Mouse (Mus musculus) kidney, postnatal 36 days (tissue): ENCODE measurements around the gene Eomes.
A peak's percentile ranks its signal among the peaks of the same experiment; 100 is the strongest.

Source experiments
- DNase-seq, 2 experiments: peaks; one replicate each; pipeline ENCODE4 v3.0.0; 2021 to 2022; ENCODE audit warnings: mixed read lengths in 2 of 2

Eomes gene

DNA sequence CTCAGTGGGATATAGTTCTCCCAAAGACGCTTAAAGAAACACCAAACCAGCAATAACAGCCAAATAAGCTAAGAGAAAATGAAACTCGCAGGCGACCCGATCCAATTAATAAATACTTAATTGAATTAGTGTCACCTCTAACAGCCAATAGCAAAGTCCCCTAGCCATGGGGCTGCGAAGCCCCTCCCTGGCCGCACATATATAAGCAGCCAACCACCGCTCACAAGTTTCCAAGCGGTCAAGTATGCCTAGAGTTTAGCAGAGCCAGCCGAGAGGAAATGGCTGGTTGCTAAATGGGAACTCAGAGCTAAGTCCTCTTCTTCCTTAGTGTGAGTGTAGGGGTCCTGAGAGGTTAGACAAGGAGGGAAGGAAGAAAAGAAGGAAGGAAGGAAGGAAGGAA is at the start of gene Eomes:
Gene Eomes, plus strand, starts transcription at position 252 of the 400 bp plus-strand sequence.
- DNase-seq = no peak

DNA sequence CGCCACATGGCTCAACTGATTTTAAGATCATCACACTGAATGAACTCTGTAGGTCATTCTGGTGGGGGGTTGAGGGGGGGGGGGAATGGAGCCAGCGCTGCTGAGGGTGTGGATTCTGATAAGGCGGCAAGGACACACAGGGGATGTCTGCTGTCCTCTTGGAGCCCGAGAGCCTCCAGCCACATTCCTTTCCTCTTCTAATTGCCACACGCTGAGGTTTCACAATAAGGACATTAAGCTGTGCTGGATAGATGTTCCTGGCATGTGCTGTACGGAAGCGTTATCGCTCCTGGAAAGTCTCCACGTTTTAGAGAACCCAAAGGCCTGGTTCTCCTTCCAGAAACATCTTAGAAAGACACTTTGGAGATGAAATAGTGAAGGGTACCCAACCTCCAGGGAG is 33.2 kb upstream of the Eomes start:
- no peak for DNase-seq

DNA sequence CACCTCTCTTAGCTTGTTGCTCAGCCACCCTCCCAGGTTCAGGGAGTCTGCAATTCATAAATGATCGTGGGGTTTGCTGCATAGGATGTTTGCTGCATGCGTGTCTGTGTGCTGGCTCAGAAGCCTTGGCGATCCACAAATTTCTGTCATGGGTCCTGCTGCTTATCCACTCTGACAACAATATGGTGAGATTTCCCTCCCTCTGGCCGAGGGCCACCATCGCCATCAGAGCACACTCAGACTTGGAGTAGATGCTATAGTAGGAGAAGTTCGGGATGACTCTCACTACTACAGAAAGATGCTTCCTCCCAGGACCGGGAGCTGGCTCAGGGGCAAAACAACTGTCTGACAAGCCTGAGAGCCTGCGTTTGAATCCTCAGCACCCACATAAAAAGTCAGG is 28.7 kb upstream of the Eomes start:
- no peak for DNase-seq

DNA sequence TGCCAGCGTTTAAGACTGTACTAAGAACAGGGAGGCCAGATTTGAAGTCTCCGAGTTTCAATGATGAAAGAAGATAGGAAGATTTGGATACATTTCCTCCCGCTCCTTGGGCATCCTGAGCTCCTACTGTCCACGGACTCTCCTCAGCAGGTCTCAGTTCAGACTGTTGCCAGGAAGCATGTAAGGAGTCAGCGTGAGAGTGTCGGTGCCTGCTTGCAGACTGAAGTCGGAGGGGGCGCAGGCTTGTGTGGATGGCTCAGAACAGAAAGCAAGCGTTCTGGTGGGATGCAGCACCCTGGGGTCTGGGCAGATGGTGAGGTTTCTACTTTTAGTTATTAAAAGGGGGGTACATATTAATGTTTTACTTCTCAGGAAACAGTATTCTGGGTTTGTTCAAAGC is 24.6 kb upstream of the Eomes start:
- peak in 1 of 2 experiments; percentile 11 for DNase-seq

DNA sequence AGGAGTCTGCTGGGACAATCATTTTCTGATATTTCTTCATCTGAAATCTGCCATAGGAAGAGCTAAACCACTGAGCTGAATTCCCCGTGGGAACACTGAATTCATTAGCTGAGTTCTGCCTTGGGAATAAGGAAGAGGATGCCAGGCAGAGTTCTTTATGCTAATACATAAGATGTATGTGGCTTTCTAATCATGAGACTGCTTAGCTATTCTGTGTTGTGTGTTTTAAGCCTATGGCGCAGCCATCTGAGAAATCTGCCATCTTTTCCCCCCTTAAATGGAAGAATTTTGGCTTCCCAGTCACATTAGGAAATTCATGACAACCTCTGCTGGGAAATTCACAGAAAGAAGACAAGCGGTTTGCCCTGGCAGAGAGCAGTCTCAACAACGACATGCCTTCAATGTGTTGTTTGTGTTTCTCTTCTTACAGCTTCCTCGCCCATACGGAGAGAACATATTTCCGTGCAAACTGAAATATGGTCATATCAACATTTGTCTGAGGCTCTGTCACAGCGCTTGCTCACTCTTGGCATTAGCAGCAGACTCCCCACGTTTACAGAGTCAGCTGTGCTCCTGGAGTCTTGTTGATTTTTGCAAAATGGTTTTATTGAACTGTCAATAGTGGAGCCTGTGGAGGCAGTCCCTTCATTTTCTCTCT is 22.7 kb upstream of the Eomes start:
- no peak for DNase-seq

DNA sequence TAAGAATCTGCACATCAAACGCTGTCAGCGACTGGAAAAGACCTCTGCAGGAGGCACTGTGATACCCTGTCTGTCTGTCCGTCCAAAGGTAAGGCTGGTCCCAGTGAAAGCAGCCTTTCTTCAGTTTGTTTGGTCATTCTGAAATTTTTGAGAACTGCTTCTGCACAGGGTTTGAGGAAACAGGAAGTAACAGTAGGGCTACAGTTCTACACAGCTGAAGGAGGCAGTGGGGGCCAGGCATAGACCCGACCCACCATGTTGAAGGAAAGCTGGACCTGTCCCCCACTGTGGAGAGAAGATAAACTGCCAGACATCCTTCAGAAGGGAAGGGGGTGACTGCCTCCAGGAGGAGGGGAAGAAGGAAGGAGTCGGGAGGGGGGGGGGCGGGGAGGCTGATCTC is 21.6 kb upstream of the Eomes start:
- DNase-seq = no peak

DNA sequence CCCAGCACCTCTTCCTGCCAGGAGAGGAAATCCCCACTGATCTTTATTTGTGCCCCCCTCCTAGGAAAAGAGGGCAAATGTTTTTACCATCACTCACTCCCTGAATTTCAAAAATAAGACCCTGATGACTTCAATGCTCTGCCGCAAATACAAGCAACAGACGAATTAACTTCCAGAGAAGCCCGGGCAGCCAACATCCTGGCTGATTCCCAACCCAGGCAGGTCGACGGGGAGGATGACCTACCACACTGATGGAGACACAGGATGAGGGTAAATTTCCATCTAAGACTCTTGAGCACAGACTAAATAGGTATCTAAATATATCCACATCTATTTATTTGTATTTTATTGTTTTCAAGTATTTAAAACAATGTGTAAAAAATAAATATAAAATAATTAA is 20.0 kb upstream of the Eomes start:
- no peak for DNase-seq

DNA sequence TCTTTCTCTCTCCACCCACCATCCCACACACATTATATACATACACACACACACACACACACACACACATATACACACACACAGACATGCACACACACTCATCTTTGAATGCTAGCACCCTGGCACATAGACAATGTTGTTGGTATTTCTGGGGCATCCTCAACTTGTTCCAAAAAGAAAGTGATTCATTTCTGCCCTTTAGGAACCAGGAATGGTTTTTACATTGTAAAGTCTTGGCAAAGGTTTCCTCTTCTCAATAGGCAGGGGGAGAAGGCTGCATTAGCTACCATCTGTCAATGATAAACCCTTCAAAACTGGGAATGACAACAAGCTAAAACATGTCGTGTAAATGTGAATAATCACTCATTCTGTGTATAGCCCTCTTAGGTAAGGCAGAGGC is 14.0 kb upstream of the Eomes start:
- DNase-seq = no peak

DNA sequence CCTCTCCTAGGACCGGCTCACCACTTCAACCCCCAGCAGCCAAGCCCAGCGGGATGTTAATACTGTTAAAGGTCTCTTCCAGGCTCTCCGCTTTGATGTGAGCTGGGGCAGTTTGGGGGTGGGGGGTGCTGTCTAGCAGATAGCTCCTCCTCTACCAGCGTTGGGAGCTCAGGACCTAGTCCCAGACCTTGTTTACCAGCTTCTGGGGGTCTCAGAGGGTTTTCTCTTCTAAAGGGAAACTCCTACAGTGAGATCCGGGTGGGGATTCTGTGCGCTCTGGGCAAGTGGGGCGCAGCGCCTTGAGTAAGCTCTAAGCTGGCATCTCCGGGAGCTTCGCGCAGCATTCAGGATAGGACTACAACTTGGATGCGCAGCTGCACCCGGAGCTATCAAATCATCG is 9.7 kb upstream of the Eomes start:
- DNase-seq = no peak

DNA sequence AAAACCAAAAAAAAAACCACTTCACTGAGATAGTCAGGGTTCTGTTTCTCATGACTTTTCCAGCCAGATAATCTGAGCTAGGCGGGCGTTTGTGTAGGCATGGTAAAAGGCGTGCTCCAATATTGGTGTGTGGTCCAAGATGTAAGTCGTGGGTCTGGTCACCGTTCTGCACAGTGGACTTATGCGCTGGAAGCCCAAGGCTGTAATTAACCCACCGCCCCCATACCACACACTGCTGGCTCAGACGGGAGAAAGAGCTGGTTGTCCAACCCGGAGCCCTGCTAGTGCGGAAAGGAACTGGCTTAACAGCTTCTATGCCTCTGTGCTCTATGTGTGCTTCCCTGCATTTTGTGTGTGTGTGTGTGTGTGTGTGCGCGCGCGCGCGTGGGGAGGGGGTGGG is 8.7 kb upstream of the Eomes start:
- no peak for DNase-seq

DNA sequence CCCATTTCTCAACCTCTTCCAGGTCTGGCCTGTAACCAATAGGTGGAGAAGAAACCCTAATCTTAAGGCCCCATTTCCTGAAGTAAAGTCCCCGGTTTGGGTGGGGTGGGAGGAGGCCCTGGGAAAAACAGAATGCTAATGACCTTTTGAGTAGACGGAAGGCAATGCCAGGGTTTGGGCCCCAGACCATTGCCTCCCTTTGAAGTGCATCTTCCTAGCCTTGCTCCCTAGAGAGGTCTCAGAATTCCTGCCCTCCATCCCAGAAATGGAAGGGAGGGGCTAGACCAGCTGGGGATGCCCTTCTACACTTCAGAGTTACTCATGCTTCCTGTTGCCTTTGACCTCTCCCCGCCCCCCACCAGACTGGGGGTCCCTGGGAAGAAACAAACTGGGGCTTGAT is 6.7 kb upstream of the Eomes start:
- no peak for DNase-seq

DNA sequence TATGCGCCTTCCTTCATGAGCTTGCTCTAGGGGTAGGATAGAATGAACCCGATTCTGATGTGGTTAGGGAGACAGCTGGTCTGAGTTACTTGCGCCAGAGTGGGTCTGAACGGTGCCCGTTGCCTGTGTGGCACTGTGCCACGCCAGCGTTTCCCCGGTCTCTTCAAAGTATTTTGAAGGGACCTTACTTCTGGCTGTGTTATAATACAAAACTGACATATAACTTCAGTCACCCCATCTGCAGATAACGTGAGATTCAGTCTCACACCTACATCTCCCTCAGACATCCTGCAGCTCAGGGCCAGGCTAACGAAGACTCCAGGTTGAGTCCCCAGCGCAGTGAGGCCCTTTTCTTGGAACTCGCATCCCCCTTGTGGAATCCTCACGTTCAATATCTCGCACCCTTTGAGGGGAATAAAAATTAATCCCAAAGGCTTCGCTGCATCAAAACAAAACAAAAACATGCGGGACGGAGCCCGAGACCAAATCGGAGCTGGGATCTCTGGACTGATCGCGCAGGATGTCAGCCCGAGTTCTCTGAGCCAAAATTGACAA is 1.7 kb upstream of the Eomes start:
- DNase-seq = no peak

DNA sequence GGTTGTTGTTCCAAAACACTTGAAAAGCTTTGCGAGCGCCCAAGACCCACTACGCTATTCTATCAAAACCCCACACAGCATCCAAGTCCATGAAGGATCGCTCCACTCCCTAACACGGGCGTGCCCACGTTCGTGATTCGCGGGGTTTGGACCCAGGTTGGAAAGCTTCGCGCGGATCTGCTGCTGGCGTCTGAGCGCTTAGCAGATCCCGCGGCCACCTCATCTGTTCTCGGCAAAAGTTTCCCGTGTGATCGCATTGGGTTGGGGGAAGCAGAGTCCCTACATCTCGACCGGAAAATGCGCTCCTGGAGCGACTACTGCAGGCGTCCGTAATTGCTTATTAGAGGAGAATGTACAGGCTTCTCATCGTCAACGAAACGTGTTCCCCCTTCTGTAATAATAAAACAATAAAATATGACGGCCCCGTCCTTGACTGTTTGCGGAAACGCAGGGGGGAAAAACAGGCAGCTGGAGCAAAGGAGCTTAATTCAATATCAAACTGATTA is 1.2 kb upstream of the Eomes start:
- no peak for DNase-seq

DNA sequence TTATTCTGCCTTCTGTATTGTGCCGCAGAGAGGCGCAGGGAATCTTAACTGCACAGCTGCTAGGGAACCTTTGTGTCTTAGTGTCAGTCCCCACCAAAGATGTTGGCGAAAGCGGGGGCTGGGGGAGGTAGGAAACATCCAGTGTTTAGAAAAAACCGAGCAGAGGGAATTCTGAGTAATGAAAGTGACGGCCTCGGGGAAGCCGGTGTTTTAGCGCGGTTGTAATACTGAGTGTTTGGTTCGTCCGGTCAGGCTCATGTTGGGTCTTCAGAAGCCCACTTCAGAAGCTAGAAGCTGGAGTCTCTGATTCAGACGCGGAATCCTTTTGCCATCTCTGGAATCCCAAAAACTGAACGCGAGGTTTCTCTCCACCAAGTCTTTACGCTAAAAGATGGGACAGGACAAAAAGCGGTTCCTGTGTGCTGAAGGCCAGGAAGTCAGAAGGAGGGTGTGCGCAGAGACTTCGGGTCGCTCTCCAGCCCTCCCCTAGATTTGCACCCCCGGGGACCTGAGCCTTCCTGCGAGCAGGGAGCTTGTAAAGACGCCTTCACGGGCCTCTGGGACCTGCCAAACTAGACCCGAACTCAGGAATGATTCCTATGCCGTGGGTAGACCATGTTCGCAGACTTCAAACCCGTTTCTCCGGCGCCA is 606 bp upstream of the Eomes start:
- peak in 1 of 2 experiments; percentile 13 for DNase-seq

DNA sequence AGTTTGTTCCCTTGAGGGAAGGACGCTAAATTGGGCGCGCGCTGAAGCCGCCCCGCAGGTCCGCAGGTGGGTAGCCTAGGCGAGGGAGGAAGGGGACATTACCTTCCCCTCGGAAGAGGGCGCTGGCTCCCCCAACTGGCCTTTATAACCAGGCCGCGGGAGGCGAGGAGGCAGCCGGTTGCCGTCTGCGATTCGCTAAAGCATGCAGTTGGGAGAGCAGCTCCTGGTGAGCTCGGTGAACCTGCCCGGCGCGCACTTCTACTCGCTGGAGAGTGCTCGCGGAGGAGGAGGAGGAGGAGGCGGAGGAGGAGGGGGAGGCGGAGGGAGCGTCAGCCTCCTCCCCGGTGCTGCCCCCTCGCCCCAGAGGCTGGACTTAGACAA is 436 bp downstream of the Eomes start:
- DNase-seq = peak; percentile 42 to 59

DNA sequence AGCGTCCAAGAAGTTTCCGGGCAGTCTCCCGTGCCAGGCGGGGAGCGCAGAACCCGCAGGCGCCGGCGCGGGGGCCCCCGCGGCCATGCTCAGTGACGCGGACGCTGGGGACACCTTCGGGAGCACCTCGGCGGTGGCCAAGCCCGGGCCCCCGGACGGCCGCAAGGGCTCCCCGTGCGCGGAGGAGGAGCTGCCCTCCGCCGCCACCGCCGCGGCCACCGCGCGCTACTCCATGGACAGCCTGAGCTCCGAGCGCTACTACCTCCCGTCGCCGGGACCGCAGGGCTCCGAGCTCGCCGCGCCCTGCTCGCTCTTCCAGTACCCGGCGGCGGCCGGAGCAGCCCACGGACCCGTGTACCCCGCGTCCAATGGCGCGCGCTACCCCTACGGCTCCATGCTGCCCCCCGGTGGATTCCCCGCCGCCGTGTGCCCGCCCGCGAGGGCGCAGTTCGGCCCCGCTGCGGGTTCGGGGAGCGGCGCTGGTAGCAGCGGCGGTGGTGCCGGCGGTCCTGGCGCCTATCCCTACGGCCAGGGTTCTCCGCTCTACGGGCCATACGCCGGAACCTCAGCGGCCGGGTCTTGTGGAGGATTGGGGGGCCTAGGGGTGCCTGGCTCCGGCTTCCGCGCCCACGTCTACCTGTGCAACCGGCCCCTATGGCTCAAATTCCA is 961 bp downstream of the Eomes start:
- peak in 1 of 2 experiments; percentile 68 for DNase-seq

DNA sequence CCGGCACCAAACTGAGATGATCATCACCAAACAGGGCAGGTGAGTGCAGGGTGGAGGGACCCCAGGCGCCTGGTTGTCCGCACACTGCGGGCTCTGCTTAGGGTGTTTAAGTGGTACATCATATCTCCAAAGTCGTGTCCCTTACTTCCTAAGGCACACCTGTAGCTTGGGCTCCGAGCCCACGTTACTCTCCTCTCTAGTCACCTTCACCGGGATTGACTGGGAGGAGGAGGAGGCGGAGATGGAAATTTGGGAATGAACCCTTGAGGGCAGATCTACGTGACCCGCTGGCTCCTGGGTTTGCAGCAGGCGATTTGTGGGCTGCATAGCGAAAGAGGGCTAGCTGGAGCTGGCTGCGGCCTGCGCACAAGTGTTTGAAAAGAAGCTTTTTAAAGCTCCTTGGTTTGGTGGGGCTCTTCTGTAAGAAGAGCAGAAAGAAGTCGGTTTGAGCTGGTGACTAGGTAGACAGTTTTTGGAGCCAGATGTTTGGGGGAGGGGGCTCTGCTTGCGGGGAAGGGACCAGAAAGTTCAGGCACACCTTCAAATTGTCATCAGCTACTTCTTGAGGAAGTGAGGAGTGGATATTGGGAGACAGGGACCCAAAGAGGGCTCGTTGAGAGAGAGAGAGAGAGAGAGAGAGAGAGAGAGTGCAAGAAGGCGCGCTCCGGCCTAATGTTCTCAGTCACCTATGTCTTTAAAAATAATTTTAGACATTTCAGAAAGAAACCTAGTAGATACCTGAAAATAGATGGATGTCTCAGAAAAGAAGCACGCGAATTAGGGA is 1.7 kb downstream of the Eomes start:
- no peak for DNase-seq

DNA sequence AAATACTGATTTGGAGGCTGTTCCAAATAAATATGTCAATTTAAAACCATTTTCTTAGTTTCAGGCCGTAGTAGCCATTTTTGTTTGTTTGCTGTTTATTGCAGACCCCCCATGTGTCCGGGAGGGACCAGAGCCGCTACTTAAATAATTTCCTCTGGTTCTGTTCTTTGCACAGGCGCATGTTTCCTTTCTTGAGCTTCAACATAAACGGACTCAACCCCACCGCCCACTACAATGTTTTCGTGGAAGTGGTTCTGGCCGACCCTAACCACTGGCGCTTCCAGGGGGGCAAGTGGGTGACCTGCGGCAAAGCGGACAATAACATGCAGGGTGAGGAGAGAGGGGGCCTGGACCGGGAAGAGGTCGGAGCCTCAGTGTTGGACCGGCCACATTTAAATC is 2.3 kb downstream of the Eomes start:
- no peak for DNase-seq

DNA sequence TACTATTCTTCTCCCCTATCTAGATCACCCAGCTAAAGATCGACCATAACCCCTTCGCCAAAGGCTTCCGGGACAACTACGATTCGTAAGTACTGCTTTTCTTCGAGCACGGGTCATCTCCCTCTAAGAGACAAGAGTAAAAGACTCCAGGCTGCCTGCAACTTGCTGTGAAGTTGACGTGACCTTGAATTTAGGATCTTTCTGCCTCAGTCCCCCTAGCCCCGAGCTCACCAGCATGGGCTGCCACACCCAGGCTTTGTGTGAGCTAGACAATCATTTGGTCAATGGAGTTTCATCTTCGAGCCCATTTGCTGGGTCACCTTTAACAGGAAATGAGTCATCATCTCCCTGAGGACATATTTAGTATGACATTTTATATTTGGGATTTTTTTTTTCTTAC is 4.2 kb downstream of the Eomes start:
- no peak for DNase-seq

DNA sequence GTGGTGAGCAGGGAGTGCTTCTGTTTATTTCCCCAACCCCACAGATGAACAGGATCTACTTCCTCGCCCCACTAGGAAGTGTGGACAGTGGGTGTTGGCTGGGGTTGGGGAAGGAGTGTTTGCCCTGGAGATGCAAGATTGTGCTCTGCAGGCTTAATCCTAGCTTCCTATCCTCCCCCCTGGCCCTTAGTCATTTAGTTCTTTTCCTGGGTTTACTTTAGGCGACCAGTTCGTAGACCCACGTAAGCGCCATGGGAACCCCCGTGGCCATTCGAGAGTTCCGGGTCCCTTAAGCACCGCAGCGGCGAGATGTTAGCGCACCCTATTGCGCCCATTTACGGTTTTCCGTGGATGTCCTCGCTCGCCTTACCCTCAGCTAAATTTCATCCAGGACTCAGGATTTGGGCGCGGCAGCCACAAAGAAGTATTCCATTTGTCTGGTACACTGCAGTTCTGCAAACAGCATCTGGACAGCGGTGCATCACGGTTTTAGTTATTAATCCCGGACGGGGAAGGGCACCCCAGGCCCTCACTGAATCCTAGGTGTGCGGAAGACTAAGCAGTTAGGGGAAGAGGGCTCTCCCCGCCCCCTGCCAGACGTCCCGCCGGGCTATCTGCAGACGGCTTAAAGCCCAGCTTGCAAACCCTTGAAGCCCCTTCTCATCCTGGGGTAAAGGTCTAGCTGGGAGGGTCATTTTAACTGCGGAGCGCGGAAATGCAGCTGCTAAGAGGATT is 8.5 kb downstream of the Eomes start:
- no peak for DNase-seq

DNA sequence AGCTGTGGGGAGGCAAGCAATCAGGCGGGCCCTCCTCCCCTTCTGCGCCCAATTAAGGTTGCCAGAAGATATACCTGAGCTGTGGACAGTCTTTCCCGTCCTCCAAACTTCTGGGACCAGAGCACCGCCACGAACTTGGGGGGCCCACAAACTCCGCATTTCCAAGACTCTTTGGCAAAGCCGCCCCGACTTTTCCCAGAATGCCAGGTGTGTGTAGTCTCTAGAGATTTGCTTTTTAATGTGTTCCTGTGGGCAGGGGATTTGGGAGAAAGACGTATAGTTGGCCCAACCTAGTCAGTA is 9.0 kb downstream of the Eomes start:
- DNase-seq = no peak

DNA sequence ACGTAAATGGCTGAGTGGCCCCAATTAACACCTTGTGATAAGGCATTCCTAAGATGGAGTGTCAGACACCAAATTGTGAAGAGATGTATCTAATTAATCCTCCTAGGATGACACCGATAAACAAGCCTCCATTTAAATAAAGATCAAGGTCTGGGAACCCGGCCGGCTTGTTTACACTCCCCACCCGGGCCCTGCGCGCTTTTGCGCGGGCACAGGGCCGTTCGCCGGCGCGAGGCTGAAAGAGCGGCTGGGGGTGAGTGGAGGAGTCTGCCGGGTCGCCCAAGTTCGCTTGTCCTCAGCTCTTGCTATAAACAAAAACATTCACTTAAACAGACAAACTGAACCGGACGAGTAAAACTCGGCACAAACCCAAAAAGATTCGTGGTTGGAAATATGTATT is 9.6 kb downstream of the Eomes start:
- no peak for DNase-seq
